Mouse (Mus musculus) heart, embryonic 13.5 days (tissue): Measurements from ENCODE around the gene Ptrhd1. TPM values are rescaled to one million over a fixed set of nuclear protein-coding genes. Genes with fewer than 3 reads are reported as not detected.

Experiments
- ATAC-seq: fragments of 200-750 bp; cut with Nextera tagmentation; 2 replicates; pipeline ENCODE4 v1.8.0; 2017; ENCODE audit warnings: moderate TSS enrichment; ENCODE audit not compliant: insufficient number of reproducible peaks, low FRiP score, low TSS enrichment; ENCODE audit errors: extremely low read depth
- H3K27ac ChIP-seq: fragments of 300-500 bp; sonication (generic); replicated peaks from 2 replicates; pipeline ENCODE4 v1.5.1; 2015; ENCODE audit warnings: moderate library complexity, mild to moderate bottlenecking, inconsistent platforms
- H3K27me3 ChIP-seq: fragments of 300-500 bp; sonication (generic); replicated peaks from 2 replicates; pipeline ENCODE4 v1.6.1; 2015; ENCODE audit warnings: mild to moderate bottlenecking, inconsistent platforms
- H3K36me3 ChIP-seq: fragments of 300-500 bp; sonication (generic); 2 replicates; pipeline ENCODE4 v1.6.1; 2015; ENCODE audit warnings: mild to moderate bottlenecking, inconsistent platforms
- H3K4me1 ChIP-seq: fragments of 300-500 bp; sonication (generic); 2 replicates; pipeline ENCODE4 v1.6.1; 2015; ENCODE audit warnings: inconsistent platforms
- H3K4me2 ChIP-seq: fragments of 300-500 bp; sonication (generic); 2 replicates; pipeline ENCODE4 v1.6.1; 2015; ENCODE audit warnings: inconsistent platforms, mild to moderate bottlenecking, moderate library complexity
- H3K4me3 ChIP-seq: fragments of 300-500 bp; sonication (generic); 2 replicates; pipeline ENCODE4 v1.5.1; 2015; ENCODE audit warnings: moderate library complexity, mild to moderate bottlenecking, inconsistent platforms
- H3K9ac ChIP-seq: fragments of 300-500 bp; sonication (generic); 2 replicates; pipeline ENCODE4 v1.6.1; 2015; ENCODE audit warnings: inconsistent platforms, mild to moderate bottlenecking, moderate library complexity
- H3K9me3 ChIP-seq: fragments of 300-500 bp; sonication (generic); 2 replicates; pipeline ENCODE4 v1.6.1; 2016; ENCODE audit warnings: inconsistent platforms
- WGBS: fragments of 180-500 bp; shearing (Covaris S2); methylation state at CpG from one replicate; pipeline ENCODE4 v1.1.7; 2015; ENCODE audit warnings: mixed read lengths; 5-methylcytosine and 5-hydroxymethylcytosine counted together
- polyA plus RNA-seq: library from polyadenylated mRNA; unstranded; fragments of >200 nt; fragmentation: Nextera tagmentation; extraction: Ambion mirVana; gene quantifications from 2 replicates; pipeline ENCODE4 v1.2.1, GENCODE M21; 2015

The Ptrhd1 gene
- 6.6 and 6.9 TPM in 2 replicates for polyA plus RNA-seq

DNA sequence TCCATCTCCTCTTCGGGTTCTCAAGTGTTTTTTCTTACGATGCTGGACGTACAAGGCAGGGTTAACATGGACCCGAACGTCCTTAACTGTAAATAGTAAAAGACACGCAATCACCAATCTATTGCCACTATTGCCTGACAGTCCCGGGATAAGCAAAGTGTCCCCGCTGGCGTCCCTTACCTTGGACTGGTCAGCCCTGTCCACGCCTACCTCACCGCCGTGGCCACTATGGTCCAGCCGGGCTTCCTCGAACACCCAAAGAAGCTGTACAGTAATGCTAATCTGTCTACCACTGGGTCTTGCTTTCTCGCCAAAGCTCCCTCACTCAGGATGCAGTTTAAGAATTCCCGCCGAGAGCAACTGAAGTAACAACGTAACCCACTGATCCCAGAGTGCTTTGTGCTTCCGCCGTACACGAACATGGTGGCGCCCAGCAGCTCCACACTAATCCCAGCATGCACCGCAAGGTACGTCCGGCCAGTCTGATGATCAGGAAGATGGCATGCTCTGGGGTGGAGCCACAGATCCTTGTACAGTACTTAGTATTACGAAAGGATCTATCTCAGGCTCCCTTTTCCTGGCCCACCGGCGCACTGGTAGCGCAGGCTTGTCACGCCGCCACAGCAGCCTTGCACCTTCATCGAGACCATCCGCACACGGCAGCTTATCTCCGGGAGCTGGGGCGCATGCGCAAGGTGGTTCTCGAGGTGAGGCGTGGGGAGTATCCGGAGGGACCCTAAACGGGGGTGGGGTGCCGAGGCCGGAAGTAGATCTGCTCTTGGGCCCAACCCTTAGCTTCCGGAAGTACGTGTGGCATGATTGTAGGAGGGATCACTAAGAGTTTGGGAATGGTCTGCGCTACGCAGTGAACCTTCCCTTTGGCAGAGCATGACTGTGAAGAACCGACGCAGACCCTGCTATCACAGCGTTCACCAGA is at the start of gene Ptrhd1, which contains the start of gene Cenpo:
Gene Ptrhd1 (plus strand): TSS at position 456 of the 937 bp plus-strand sequence.
Gene Cenpo (minus strand): TSS at position 723 of the 937 bp plus-strand sequence.
- peak within 1 kb of the TSS; percentile 94 for H3K27ac ChIP-seq
- peak within 1 kb of the TSS; percentile 85 for H3K9ac ChIP-seq
- peak; percentile 88 for ATAC-seq
- peaks cover 17% of the 10 kb centered on the region for H3K4me1 ChIP-seq
- WGBS: under 1% methylated on average over 50 of the region's 50 CpGs
- H3K27me3 ChIP-seq: no peaks in the 10 kb centered on the region
- H3K4me2 ChIP-seq: peak within 1 kb of the TSS; percentile 78
- peak within 1 kb of the TSS; percentile 76 for H3K4me3 ChIP-seq
- H3K9me3 ChIP-seq: no peaks in the 10 kb centered on the region
- H3K36me3 ChIP-seq: peaks cover 54% of the 10 kb centered on the region

DNA sequence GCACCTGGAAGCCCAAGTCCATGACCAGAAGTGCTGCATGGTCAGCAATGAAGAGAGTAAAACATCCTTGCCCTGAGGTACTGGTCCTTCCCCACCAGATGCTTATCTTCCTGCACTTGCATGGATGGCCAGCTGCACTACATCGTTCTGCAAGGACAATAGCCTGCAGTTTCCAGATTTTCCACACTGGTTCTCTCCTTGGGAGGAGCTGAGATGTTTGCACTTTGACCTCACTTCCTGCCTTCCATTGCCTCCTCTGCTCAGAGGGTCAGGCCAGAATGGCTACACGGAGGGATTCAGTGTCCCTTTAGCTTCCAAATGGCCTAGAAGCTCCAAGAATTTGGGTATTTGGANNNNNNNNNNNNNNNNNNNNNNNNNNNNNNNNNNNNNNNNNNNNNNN is 49.2 kb upstream of the Ptrhd1 start:
- no peak for ATAC-seq
- H3K9ac ChIP-seq: no peak overlapping the region
- H3K4me1 ChIP-seq: peaks cover 17% of the 10 kb centered on the region
- no peaks in the 10 kb centered on the region for H3K9me3 ChIP-seq
- 0 out of 2 replicates have a peak, but pooled peaks cover 2% of the 10 kb centered on the region for H3K36me3 ChIP-seq
- 49% methylated on average over 2 of the region's 2 CpGs for WGBS
- no peaks in the 10 kb centered on the region for H3K27me3 ChIP-seq
- H3K4me2 ChIP-seq: no peak overlapping the region
- H3K27ac ChIP-seq: no peak overlapping the region
- H3K4me3 ChIP-seq: no peak overlapping the region

DNA sequence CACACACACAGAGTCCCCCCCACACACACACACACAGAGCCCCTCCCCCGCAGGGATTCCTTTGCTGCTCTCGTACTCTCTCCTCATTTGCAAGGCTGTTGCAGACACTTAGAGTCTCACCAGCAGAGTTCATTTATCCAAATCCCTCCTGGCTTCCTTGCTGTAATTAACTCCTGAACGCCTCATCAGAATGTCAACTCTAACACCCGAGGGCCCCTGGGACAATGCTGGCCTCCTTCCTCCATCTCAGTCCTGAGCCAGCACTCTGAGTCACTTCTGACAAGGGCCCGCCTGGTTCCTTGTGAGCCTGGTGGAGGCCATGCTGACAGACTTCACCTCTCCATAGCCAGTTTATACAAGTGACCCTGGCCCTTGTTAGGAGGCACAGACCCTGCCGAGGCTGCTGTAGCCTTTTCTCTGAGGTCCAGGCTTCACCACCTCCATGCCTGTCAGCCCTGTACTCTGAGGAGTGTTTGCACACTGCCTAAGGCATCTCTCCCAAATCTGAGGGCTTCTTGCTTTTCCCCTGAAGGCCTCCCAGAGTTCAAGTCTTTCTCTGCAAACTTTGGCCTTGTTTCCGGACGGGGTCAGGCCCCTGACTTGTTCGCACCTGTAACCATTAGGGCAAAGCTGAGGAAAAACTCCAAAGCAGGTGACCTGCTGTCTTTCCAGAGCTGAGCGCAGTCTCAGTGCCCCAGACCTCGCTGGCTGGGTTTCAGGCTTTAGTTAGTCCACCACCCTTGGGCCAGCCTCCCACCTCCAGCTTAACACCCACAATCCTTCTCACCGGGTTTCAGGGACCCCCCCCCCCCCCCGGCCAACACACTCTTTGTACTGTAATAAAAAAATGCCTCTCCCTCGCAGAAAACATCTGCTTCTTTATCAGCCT is 45.4 kb upstream of the Ptrhd1 start:
- H3K36me3 ChIP-seq: no peaks in the 10 kb centered on the region
- H3K27ac ChIP-seq: peak overlapping the region; percentile 64
- ATAC-seq: peak; percentile 51; the same call in 1 of the 2 replicates
- no peak overlapping the region for H3K9ac ChIP-seq
- no peak overlapping the region for H3K4me3 ChIP-seq
- 37% methylated on average over 14 of the region's 14 CpGs for WGBS
- no peaks in the 10 kb centered on the region for H3K27me3 ChIP-seq
- H3K4me2 ChIP-seq: no peak overlapping the region
- H3K4me1 ChIP-seq: peaks cover 43% of the 10 kb centered on the region
- no peaks in the 10 kb centered on the region for H3K9me3 ChIP-seq

DNA sequence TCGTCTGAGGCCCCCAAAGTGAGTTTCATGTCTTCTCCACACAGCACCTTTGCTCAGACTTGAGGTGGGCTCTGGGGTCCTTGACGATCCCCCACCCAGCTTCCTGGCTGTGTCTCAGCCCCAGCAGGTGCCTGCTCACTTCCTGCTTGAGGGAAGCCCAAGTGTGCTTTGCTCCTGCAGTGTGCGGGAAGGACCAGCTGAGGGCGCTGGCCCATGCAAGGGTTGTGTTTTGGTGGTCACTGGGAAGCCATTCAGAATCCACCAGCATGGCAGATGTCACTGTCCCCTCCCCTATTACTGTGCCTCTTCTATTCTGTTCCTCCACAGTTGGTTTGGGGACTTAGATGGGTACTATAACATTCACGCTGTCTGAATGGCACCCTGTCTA is 44.8 kb upstream of the Ptrhd1 start:
- H3K9ac ChIP-seq: no peak overlapping the region
- no peak for ATAC-seq
- peaks cover 50% of the 10 kb centered on the region for H3K4me1 ChIP-seq
- H3K9me3 ChIP-seq: no peaks in the 10 kb centered on the region
- H3K27ac ChIP-seq: no peak overlapping the region
- WGBS: 51% methylated on average over 5 of the region's 5 CpGs
- no peak overlapping the region for H3K4me2 ChIP-seq
- H3K36me3 ChIP-seq: no peaks in the 10 kb centered on the region
- H3K4me3 ChIP-seq: no peak overlapping the region
- H3K27me3 ChIP-seq: no peaks in the 10 kb centered on the region

DNA sequence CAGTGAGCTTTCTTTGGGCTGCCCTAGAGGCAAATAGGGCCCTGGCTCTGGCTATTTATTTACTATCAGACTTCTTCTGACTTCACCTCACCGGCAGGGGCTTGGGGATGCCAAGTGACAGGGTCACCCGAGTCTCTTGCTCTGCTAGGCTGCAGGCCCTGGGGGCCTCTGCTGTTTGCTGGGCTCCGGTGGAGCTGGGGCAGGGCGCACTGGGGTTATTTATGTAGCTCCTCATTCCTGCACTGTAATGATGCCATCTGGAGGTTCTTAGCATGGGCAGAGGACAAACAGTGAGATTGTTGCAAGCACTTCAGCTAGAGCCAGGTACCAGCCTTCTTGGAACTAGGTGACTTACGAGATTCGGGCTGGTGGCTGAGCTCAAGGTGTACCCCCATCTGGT is 41.3 kb upstream of the Ptrhd1 start:
- H3K9me3 ChIP-seq: no peaks in the 10 kb centered on the region
- no peak overlapping the region for H3K4me3 ChIP-seq
- no peak for ATAC-seq
- H3K27me3 ChIP-seq: no peaks in the 10 kb centered on the region
- H3K4me1 ChIP-seq: peaks cover 51% of the 10 kb centered on the region
- H3K36me3 ChIP-seq: peaks cover 11% of the 10 kb centered on the region; the same call in 1 of the 2 replicates
- H3K27ac ChIP-seq: no peak overlapping the region
- no peak overlapping the region for H3K9ac ChIP-seq
- H3K4me2 ChIP-seq: no peak overlapping the region
- WGBS: 58% methylated on average over 6 of the region's 6 CpGs

DNA sequence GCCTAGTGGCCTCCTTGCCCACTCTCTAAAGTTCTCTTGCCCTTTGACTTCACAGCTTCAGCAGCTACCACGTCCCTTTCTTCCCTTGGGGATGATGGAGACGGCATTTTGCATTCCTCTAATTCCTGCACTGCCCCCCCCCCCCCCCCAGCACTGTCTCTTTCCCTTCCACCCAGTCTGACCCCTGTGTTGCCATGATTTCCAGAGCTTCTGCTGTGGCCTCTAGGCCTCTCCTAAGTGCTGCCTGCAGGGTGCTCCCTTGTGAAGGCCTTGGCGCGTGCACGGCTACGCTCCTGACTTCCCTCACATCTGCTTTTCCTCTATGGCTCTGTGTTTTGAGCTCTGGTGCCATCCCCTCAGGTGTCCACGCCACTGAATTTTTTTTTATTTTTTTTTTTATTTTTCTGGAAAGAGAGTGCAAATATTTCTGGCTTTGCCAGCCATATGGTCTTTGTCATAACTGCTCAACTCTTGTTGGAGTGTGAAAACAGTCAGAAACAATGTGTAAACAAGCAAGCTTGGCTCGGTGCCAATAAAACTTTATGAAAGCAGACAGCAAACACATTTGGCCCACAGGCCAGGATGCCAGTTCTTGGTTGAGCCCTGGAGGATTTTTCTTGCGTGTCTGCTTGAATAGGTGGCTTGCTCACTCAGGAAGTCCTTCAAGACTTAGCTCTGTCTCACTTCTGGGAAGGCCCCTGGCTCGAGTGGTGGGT is 40.6 kb upstream of the Ptrhd1 start:
- Histone ChIP-seq H3K27me3 (no peaks in the 10 kb centered on the region), H3K4me1 (peaks cover 49% of the 10 kb centered on the region), H3K36me3 (peaks cover 15% of the 10 kb centered on the region; the same call in 1 of the 2 replicates), H3K4me2 (no peak overlapping the region), H3K4me3 (no peak overlapping the region), H3K9ac (0 out of 2 replicates have a peak overlapping the region, but pooled peaks have one; percentile 8), H3K9me3 (no peaks in the 10 kb centered on the region), H3K27ac (no peak overlapping the region)
- no peak for ATAC-seq
- 55% methylated on average over 10 of the region's 10 CpGs for WGBS

DNA sequence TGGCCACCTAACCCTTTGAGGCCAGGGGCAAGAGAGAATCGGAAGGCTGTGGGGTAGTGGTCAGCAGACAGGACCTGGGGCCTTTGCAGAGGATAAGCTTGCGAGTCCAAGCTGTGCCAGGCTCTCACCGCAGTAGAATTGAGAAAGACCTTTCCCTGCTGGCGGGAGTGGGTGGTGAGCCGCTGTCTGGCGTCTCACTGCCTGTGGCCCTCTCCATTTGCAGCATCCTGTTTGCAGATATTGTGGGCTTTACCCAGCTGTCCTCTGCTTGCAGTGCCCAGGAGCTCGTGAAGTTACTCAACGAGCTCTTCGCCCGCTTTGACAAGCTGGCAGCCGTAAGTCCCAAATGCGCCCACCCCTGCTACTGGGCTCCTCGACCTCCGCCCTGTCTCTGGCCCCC is 39.2 kb upstream of the Ptrhd1 start:
- WGBS: 85% methylated on average over 14 of the region's 14 CpGs
- Histone ChIP-seq H3K36me3 (peaks cover 21% of the 10 kb centered on the region), H3K4me1 (peaks cover 36% of the 10 kb centered on the region), H3K4me2 (no peak overlapping the region), H3K9me3 (no peaks in the 10 kb centered on the region), H3K27me3 (no peaks in the 10 kb centered on the region), H3K4me3 (no peak overlapping the region), H3K9ac (no peak overlapping the region), H3K27ac (no peak overlapping the region)
- ATAC-seq: no peak

DNA sequence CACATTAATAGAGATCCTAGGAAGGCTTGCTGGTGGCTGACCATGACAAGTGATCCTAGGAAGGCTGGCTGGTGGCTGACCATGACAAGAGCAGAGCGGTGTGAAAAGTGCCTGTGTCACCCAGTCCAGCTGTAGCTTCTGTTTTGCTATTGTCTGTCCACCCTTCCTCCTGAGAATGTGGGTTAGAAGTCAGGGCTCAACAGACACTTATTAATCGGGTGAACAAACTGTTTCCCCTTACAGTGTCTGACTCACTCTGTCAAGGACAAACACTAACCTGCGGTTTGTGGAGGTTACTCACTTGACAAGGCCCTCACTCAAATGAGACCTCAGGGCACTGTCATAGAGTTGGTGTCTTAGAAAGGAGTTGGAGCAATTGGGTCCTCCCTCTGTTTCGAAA is 35.1 kb upstream of the Ptrhd1 start:
- no peak overlapping the region for H3K4me2 ChIP-seq
- H3K27ac ChIP-seq: no peak overlapping the region
- 71% methylated on average over 4 of the region's 4 CpGs for WGBS
- peaks cover 44% of the 10 kb centered on the region for H3K36me3 ChIP-seq
- H3K4me1 ChIP-seq: peaks cover 5% of the 10 kb centered on the region
- H3K9ac ChIP-seq: no peak overlapping the region
- H3K9me3 ChIP-seq: no peaks in the 10 kb centered on the region
- H3K4me3 ChIP-seq: no peak overlapping the region
- H3K27me3 ChIP-seq: no peaks in the 10 kb centered on the region
- ATAC-seq: no peak

DNA sequence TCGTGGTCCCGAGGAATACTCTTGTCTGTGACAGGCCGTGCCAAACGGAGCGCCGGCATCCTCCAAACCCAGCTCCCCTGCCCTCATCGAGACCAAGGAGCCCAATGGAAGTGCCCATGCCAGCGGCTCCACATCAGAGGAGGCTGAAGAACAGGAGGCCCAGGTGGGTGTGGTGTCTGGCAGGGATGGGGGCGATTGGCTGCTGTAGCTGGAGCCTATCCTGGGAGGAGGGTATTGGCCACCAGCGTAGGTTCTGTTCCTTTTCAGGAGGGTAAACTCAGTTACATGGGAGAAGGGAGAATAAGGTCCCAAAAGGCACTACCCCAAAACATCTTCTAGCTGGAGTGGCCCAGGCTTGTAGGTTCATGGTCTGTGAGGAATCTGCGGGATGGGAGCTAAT is 34.6 kb upstream of the Ptrhd1 start:
- Histone ChIP-seq H3K27ac (no peak overlapping the region), H3K9ac (no peak overlapping the region), H3K36me3 (peaks cover 48% of the 10 kb centered on the region), H3K4me2 (no peak overlapping the region), H3K4me3 (no peak overlapping the region), H3K9me3 (no peaks in the 10 kb centered on the region), H3K4me1 (no peaks in the 10 kb centered on the region), H3K27me3 (no peaks in the 10 kb centered on the region)
- WGBS: 86% methylated on average over 11 of the region's 11 CpGs
- ATAC-seq: no peak

DNA sequence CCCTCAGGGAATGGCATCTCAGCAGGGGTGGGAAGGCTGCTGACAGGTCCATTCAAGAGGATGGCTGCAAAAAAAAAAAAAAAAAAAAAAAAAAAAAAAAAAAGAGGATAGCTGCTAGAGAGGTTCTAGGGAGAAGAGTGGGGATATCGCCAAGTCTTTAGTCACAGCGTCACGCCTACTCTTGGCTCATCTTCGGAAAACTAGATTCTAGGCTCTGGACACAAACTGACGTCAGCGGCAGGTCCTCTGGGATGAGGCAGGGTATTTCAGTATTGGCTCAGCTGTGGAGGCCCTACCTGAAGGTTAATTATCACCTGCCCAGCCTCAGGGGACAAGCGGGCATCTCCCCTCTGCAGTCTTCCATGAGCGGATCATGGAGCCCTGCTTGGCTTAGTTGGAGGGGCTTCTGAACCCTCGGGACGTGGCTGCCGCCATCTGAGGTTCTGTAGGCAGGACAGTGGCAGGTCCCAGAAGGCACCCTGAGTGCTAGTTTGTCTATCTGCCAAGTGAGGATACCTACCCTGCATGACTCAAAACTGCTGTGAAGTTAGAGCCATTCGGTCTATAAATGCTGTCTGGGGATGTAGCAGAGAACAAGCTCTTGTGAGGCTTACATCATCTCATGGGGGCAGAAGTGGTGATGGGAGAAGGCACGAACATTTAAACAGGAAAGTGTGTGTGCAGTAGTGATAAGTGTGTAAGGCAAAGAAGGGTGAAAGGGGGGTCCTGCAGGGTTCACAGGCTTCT is 32.2 kb upstream of the Ptrhd1 start:
- Histone ChIP-seq H3K4me1 (no peaks in the 10 kb centered on the region), H3K9ac (no peak overlapping the region), H3K9me3 (no peaks in the 10 kb centered on the region), H3K36me3 (peaks cover 67% of the 10 kb centered on the region), H3K27ac (no peak overlapping the region), H3K4me2 (no peak overlapping the region), H3K27me3 (no peaks in the 10 kb centered on the region), H3K4me3 (no peak overlapping the region)
- 83% methylated on average over 13 of the region's 13 CpGs for WGBS
- ATAC-seq: no peak
